Mouse (Mus musculus): ENCODE measurements around the gene Unc119. TPM values are rescaled to one million over a fixed set of nuclear protein-coding genes. Genes with fewer than 3 reads are reported as not detected.

Gene Unc119
- total RNA-seq, 2 experiments from 2014 or later, result 32.5 to 35.5 TPM

DNA sequence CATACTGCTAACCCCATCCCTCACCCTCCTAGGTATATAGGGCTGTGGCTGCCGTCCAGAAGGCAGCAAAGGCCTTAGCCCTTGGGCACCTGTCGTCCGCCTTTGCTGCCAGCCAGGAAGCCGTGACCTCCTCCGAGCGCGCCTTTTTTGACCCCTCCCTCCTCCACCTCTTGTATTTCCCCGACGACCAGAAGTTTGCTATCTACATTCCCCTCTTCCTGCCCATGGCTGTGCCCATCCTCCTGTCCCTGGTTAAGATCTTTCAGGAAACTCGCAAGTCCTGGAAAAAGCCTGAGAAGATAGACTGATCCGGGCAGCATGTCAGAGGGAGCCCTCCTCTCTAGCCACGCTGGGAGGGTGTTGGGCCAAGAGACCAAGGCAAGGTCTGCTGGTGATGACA, 1.6 kb upstream of the Unc119 start:
- DNase-seq (ENCODE audit: low spot score in 2 of 2), result no peak

DNA sequence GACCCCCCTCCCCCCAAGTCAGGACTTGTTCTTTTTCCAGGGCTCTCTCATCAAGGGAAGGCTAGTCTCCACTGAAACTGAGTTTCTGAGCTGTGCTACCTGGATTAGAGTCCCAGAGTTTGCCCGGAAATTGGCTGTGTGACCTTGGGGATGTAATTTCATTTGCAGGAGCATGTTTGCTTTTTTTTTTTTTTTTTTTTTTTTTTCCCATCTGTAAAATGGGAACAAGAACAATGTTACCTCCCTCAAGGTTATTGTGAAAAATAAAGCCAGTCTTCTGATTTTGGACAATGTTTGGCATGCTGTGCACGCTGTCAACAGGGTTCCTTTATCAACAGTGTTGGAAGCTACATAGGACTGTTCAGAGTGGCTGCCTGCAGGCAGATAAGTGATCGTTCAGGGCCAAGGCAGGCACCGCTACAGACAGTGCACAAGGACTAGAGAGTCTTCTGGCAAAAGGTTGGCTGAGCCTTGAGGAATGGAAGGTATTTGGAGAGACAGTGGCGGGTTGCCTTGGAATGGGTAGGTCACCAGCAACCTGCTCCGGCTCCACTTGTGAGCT, 1.1 kb downstream of the Unc119 start:
- DNase-seq (ENCODE audit: low spot score in 2 of 2), result no peak

DNA sequence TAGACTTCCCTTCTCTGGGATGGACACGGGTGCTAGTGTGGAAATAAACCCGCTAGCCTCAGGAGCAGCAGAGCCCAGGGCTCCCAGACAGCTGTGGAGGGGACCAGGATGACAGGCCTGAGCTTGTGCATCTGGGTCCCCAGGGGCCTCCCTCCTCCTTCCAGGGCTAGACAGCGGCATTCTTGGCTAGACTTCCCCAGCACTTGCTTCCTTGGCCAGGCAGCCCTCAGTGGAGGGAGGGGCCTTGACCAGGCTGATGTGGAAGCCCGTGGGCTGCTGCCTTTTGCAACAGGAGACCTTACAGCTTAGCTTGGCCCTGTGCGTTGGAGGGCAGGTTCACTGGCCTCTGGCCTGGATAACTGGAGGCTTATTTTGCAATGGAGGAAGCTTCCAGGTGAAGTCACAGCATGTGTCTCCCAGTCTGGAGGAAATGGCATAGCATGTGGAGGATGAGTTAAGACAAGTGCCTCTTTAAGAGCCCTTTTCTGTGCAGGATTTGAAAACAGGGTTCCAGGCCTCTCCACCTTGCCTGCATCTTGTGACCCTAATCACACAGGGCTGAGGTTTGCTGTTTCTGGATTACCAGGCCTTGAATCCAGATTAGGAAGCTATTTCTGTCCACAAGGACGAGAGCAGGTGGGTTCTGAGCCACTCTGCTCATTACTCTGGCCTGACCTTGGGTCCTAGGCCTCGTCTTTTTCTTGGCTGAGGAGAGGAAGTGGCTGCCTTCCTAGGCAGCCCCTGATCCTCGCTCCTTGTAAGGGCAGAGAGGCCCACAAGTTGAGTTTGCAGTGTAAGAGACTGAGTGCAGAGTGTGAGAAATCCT, 1.8 kb downstream of the Unc119 start:
- DNase-seq (ENCODE audit: low spot score in 2 of 2), result no peak

DNA sequence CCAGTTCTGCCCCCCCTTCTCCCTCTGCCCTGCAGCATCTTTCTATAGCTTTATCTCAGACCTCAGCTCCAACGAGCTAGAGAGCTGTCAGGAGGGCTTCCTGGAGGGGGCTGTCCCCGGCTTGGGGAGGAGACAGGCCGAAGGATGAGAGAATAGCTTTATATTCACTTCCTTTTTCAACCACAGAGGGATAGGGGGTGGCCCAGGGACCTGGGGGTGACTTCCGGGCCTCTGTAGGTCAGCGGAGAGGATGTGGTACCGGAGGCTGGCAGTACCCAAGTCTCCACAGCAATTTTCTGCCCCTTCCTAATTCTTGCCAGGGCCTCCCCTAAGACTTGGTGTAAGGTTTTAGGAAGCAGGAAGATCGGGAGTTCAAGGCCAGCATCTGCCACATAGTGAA, 2.5 kb downstream of the Unc119 start:
- DNase-seq (ENCODE audit: low spot score in 2 of 2), result no peak

DNA sequence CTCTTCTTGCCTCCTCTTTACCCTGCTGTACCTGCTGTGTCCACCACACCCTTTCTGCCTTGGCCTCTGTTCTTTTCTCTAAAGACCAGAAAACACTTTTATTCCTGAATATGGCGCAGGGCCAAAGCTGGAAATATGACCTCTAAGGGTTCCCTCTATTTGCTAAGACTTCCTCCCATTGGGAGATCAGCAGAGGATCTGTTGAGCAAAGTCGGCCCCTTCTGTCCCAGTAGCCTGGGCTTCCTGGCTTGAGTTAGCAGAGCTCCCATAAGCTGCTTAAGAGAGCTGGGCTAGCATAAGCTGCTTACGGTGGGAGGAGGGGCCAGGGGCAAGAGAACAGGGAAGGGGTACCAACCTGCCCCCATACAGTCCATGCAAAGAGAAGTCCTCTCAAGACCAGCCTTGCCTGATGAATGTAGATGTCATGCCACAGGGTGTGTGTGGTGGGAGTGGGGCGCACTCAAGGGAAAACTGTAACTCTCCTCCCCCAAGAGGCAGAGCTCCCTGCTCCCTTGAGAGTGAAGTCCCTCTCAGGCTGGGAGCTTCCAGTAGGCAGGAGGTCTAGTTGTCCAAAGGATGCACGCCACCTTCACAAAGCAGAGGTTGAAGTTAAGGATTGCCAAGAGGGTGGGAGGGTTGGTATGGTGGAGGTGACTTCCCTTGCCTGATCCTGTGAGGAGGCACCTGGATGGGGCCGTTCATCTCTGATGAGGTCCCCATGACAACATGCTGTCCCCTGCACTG, 3.2 kb downstream of the Unc119 start:
- no peak for DNase-seq (ENCODE audit: low spot score in 2 of 2)

DNA sequence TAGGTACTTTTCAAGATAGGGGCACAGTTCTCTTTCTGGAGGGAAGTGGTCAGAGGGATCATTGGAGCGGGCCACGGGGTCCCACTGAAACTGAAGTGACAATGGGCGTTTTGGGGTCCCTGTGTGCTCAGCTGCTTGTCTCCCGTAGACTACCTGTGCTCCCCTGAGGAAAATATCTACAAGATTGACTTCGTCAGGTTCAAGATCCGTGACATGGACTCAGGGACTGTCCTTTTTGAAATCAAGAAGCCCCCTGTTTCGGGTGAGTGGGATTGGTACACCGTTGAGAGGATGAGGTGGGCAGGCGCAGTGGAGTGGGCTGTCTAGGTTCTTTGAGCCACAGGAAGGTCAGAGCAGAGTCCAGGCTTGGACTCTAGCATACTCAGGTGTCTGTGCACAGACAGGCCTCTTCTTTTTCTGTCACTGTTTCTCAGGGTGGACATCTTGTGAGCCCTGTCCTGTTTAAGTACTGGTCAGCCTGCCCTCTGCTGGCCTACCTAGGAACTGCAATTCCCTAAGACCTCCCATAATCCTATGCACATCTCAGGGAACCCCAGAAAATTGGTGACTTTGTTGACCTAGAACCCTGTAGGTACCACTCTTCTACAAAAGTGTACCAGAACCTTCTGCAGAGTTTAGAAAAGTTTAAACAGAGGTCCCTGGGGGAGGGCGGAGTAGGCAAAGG, 3.9 kb downstream of the Unc119 start:
- DNase-seq (ENCODE audit: low spot score in 2 of 2), result peak; percentile 55 to 73

DNA sequence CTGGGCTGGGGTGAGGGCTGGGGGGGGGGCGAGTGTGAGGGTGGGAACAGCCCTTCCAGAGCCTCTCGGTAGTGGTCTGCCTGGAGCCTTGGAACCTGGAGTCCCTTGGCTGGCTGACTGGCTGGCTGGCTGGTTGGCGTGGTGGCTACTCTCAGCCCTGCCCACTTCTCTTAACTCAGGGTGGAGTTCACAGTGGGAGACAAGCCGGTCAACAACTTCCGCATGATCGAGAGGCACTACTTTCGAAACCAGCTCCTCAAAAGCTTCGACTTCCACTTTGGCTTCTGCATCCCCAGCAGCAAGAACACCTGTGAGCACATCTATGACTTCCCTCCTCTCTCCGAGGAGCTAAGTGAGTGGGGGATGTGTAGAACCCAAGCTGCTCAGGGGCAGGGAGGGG, 4.6 kb downstream of the Unc119 start:
- DNase-seq (ENCODE audit: low spot score in 2 of 2), result no peak

DNA sequence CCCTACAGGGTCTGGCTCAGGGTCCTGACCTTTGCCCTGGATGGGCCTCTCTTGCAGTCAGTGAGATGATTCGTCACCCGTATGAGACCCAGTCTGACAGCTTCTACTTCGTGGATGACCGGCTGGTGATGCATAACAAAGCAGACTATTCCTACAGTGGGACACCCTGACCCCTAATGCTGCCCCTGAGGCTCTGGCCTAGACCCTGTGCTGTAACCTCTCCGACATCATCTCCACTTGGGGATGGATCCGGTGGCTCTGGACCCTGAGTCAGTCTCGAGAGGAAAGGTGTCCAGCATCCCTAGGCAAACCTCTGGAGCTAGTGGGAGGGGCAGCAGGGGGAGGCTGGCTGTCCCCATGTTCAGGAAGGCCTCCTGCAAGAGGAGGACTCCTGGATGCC, 5.2 kb downstream of the Unc119 start:
- DNase-seq (ENCODE audit: low spot score in 2 of 2), result no peak

DNA sequence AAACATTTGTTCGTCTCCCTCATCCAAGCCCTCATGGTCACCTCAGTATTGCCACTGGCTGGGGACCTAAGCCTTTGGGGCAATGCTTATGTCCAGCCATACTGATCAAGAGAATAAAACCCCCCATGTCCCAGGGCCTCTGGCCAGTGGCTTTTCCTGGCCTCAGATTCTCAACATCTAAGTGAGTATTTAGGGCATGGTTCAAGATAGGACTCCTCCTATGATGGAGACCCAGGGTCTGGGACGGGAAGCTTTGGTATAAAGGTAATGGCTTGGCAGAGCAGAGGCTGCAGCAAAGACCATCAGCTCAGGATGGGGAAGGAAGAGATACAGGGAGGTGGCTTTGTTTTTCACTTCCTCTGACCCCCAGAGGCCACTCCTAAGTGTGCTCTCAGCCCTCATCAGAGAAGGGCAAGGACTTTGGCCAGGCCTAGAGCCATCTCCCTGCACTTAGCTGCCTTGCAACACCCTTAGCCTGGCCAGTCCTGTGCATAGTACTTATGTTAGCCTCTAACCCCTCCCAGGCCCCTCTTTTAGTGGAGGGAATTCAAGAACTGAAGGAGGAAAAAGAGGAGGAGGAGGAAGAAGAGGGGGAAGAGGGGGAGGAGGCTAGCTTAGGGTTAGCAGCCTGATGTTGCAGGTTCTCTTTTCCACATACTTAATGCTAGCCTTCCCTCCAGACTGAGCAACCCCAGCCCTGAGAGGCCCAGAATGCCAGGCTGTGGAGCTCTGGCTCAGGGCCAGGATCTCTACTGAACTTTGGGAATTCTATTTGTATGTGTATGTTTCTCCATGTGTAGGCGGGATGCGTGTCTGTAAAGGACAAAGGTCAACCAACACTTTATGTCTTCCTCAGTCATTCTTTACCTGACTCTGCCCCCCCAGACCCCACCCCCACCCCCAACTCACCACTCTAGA, 6.4 kb downstream of the Unc119 start:
- no peak for DNase-seq (ENCODE audit: low spot score in 2 of 2)

DNA sequence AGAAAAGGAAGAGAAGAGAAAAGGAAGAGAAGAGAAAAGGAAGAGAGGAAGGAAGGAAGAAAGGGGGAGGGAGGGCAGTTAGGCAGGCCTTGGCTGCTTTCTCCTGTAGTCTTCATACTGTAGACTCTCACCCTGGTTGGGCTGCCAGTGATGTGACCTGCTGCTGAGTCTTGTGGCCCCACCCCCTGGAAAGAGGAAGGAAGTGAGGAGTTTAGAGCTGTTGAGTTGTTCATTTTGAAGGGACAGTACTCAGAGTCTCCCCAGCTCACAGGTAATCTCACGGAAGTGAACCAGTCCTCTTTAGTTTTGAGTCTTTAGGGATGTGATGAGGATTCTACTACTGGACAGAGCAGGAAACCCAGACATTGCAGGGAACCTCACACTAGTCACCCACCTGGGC, 9.8 kb downstream of the Unc119 start:
- DNase-seq (ENCODE audit: low spot score in 2 of 2), result no peak

DNA sequence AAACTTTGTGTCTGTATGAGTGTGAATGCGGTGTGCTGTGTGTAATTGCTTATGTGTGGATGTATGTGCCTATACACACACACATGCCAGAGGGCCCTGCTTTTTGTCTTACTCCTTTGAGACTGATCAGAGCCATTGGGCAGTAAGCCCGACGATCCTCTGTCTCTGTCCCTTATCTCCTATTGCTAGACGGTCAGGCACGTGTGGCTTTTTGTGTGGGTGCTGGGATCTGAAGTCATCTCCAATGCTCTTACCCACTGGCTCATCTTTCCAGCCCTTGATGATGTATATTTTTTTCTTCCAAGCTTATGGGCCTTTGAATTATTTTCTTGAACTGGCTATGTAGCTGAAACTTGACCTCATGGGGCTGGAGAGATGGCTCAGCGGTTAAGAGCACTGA, 11.6 kb downstream of the Unc119 start:
- no peak for DNase-seq (ENCODE audit: low spot score in 2 of 2)

DNA sequence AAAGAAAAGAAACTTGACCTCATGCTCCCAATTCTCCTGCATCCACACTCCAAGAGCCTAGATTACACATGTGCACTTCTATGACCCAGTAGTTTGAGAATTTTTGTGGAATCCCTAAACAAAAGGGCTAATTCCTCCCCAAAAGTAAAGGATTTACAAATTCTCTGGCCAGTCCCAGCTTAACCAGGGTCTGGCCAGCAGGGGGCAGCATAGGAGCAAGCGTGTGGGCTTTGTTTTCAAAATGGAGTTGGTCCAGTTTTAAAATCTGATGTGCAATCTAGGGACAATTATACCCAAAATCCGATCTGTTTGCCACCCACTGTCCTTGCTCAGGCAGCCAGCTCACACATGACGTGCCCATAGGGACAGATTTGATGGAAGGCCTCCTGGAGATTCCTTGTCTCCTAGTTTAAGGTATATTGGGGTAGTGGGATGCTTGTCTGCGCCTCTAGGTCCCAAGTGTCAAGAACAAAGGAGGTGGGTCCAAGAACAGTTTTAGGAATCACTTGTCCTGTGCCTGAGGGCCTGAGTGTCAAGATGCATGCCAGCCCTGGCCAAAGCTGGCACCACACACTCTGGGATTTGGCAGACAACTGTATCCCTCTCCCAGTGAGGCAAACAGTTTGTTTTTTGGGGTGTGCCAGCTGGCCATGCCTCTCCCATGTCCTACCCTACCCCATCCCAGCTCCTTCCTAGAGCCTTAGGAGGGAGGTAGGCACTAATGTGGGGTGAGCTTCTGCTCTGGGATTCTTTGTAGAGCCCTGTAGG, 12.4 kb downstream of the Unc119 start:
- peak; percentile 58 to 77 for DNase-seq (ENCODE audit: low spot score in 2 of 2)

DNA sequence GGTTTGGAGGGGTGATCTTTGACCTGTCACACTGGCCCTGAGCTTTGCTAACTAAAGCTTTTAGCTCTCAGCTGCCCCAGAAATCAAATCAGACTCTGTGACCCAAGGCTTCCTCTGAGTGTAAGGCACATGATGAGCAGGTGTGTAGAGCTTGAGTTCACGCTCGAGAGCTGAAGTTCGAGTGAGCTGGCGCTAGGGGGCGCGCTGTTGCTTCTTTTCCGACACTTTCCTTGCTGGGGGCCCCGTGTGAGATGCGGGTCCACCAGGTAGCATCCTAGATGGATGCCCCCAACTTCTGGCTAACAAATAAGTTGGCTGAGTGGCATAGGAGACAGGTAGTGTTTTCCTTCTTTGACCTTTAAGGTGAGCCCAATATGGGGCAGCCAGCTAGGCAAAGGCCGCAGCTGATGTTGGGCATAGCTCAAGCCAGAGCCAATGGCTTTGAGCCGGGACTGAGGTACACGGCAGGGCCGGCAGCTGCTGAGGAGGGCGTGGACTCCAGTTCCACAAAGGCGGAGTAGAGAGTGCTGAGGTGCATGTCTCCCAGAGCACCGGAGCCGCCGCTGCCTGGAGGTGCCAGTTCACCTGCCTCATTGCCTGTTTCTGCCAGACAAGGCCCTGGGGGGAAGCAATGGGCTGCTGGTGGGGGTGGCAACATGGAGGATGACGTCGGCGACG, 15.2 kb downstream of the Unc119 start:
- peak in 1 of 2 experiments; percentile 42 for DNase-seq (ENCODE audit: low spot score in 2 of 2)

DNA sequence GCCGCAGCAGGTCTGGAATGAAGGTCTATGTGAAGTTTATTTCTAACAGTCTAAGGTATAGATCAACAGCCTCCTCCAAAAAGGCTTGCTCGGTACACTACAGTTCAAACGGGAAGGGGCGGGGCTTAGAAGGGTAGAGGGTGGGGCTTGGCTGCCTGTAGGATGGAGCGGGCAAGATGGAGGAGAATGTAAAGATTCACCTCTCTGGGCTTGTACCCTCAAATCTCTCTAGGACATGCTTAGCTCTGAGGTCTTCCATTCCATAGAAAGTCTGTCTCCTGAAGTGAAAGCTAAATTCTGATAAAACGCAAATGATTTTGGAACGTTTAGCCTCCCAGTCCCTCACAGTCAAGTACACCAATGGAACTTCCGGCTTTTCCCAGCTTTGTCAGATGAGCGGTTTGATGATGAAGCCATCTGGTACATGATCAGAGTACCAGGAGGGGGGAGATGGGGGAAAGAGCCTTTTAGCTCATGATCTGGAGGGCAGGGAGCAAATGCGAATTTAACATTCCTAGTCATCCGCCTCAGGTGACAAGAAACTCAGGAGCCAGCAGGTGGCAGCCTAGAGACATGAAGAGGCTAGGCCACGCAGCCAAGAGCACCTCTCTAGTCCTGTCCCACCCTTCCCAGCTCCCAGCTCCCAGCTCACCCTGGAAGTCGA, 17.0 kb downstream of the Unc119 start:
- peak; percentile 72 to 81 for DNase-seq (ENCODE audit: low spot score in 2 of 2)

DNA sequence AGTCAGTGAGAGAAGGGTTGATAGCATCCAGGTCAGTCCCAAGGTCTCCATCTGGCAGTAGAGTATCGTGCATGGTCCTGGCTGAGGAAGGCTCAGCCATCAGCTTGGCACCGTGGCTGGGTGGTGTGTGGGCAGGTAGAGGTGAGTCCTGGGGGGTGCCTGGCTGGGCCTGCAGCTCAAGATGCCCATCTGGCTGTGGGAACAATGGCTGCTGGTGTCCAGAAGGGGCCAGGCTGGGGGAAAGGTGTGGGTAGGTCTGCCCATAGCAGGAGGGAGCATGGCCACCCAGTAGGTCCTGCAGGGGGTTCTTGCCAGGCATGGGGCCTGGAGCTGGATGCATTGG, 17.5 kb downstream of the Unc119 start:
- DNase-seq (ENCODE audit: low spot score in 2 of 2), result no peak

DNA sequence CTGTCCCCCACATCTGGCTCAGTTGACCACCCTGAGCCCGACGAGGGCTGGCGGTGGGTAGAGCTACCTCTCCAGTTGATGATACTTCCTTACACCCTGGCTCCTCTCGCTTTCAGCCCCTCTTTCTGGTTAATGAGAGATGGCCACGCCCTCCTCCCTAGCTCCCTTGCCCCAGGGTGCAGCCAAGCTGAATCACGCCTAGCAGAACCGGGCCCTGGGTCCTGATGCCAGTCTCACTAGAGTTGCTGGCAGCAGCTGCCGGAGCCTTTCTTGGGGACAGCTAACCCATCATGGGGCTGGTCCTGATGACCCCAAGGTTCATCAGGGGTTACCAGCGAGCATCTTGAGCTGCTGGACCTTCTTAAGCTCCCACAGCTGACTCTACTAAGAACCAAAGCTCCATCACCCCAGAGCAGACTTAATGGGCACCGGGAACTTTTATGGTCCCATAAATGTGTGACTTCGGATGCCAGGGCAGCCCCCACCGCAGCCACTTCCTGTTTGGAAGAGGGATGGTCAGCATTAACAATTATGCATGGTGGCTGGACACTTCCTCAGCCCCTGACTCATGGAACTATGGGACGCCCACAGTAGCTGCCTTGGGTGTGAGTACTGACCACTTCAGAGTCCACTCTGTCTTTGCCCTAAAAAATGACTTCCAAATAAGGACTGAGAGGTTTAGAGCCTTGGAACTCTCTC, 20.2 kb downstream of the Unc119 start:
- no peak for DNase-seq (ENCODE audit: low spot score in 2 of 2)

DNA sequence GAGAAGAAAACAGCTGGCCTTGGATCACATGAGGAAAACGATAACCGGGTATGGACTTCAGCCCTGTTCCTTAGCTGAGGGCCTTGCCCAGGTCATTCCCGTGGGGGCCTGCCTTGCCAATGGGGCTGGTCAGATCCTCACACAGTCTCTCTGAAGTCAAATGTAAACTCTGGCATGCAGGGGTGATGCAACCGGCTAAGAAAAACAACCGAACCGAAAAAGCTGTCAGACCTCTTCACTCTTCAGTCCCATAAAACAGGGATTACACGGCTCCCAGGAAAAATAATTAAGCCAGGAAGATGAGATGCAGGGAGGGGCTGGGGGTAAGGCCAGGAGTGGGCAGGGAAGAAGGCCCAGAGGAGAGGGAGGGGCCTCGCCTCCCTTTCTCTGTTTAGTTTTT, 20.8 kb downstream of the Unc119 start:
- no peak for DNase-seq (ENCODE audit: low spot score in 2 of 2)
